Mouse (Mus musculus): ENCODE results near the gene Snx32. TPM values are rescaled to one million over a fixed set of nuclear protein-coding genes. Genes with fewer than 3 reads are reported as not detected.

Gene Snx32
- polyA plus RNA-seq, 1 experiment from 2014 or later, result 8.6 TPM

Other genes with a start within 250 kb of the Snx32 start
- gene Pacs1, start 237.4 kb downstream of the Snx32 start, polyA plus RNA-seq (2014; fragmentation: Nextera tagmentation; extraction: Ambion mirVana), result 29.3 and 34.2 TPM in 2 replicates
- 405 and 414 TPM in 2 replicates for gene Sf3b2, start 215.1 kb downstream of the Snx32 start, polyA plus RNA-seq (2014; fragmentation: Nextera tagmentation; extraction: Ambion mirVana)
- gene Gal3st3, start 212.2 kb downstream of the Snx32 start, polyA plus RNA-seq (2014; fragmentation: Nextera tagmentation; extraction: Ambion mirVana), result 8.6 and 8.8 TPM in 2 replicates
- gene Catsper1, start 174.8 kb downstream of the Snx32 start, polyA plus RNA-seq (2014; fragmentation: Nextera tagmentation; extraction: Ambion mirVana), result not detected in 2 replicates
- 0.64 and 1.2 TPM in 2 replicates for gene Cst6, start 161.0 kb downstream of the Snx32 start, polyA plus RNA-seq (2014; fragmentation: Nextera tagmentation; extraction: Ambion mirVana)
- gene Eif1ad, start 143.8 kb downstream of the Snx32 start, polyA plus RNA-seq (2014; fragmentation: Nextera tagmentation; extraction: Ambion mirVana), result 78.9 and 89.3 TPM in 2 replicates
- 522 and 532 TPM in 2 replicates for gene Banf1, start 143.4 kb downstream of the Snx32 start, polyA plus RNA-seq (2014; fragmentation: Nextera tagmentation; extraction: Ambion mirVana)
- 87.1 and 92.5 TPM in 2 replicates for gene Sart1, start 121.8 kb downstream of the Snx32 start, polyA plus RNA-seq (2014; fragmentation: Nextera tagmentation; extraction: Ambion mirVana)
- not detected in 2 replicates for gene Tsga10ip, start 108.0 kb downstream of the Snx32 start, polyA plus RNA-seq (2014; fragmentation: Nextera tagmentation; extraction: Ambion mirVana)
- gene Drap1, start 85.6 kb downstream of the Snx32 start, polyA plus RNA-seq (2014; fragmentation: Nextera tagmentation; extraction: Ambion mirVana), result 216 and 243 TPM in 2 replicates
- 43.8 and 47.7 TPM in 2 replicates for gene AI837181, start 85.4 kb downstream of the Snx32 start, polyA plus RNA-seq (2014; fragmentation: Nextera tagmentation; extraction: Ambion mirVana)
- gene Fosl1, start 63.0 kb downstream of the Snx32 start, polyA plus RNA-seq (2014; fragmentation: Nextera tagmentation; extraction: Ambion mirVana), result not detected in 2 replicates
- gene Ccdc85b, start 52.6 kb downstream of the Snx32 start, polyA plus RNA-seq (2014; fragmentation: Nextera tagmentation; extraction: Ambion mirVana), result 7.9 and 9.2 TPM in 2 replicates
- 113 and 116 TPM in 2 replicates for gene Fibp, start 49.9 kb downstream of the Snx32 start, polyA plus RNA-seq (2014; fragmentation: Nextera tagmentation; extraction: Ambion mirVana)
- 0.72 and 1.0 TPM in 2 replicates for gene Ctsw, start 42.0 kb downstream of the Snx32 start, polyA plus RNA-seq (2014; fragmentation: Nextera tagmentation; extraction: Ambion mirVana)
- gene Efemp2, start 36.6 kb downstream of the Snx32 start, polyA plus RNA-seq (2014; fragmentation: Nextera tagmentation; extraction: Ambion mirVana), result 100 and 105 TPM in 2 replicates
- 37.0 and 39.7 TPM in 2 replicates for gene Mus81, start 22.1 kb downstream of the Snx32 start, polyA plus RNA-seq (2014; fragmentation: Nextera tagmentation; extraction: Ambion mirVana)
- gene Cfl1, start 20.1 kb downstream of the Snx32 start, polyA plus RNA-seq (2014; fragmentation: Nextera tagmentation; extraction: Ambion mirVana), result 3,315 and 3,495 TPM in 2 replicates
- 0.35 TPM in 1 of 2 replicates, not detected in the other for gene 1700020D05Rik, start 6.8 kb downstream of the Snx32 start, polyA plus RNA-seq (2014; fragmentation: Nextera tagmentation; extraction: Ambion mirVana)
- 0.74 and 0.79 TPM in 2 replicates for gene Ovol1, start 50.1 kb upstream of the Snx32 start, polyA plus RNA-seq (2014; fragmentation: Nextera tagmentation; extraction: Ambion mirVana)
- 1.2 and 1.4 TPM in 2 replicates for gene Ap5b1, start 57.5 kb upstream of the Snx32 start, polyA plus RNA-seq (2014; fragmentation: Nextera tagmentation; extraction: Ambion mirVana)
- 173 and 185 TPM in 2 replicates for gene Rnaseh2c, start 91.3 kb upstream of the Snx32 start, polyA plus RNA-seq (2014; fragmentation: Nextera tagmentation; extraction: Ambion mirVana)
- 33.6 and 36.6 TPM in 2 replicates for gene Kat5, start 99.7 kb upstream of the Snx32 start, polyA plus RNA-seq (2014; fragmentation: Nextera tagmentation; extraction: Ambion mirVana)
- gene Rela, start 126.9 kb upstream of the Snx32 start, polyA plus RNA-seq (2014; fragmentation: Nextera tagmentation; extraction: Ambion mirVana), result 40.9 and 41.4 TPM in 2 replicates
- 19.0 and 19.4 TPM in 2 replicates for gene Sipa1, start 153.2 kb upstream of the Snx32 start, polyA plus RNA-seq (2014; fragmentation: Nextera tagmentation; extraction: Ambion mirVana)
- 14.9 and 17.4 TPM in 2 replicates for gene Map3k11, start 178.2 kb upstream of the Snx32 start, polyA plus RNA-seq (2014; fragmentation: Nextera tagmentation; extraction: Ambion mirVana)
- 29.1 and 32.2 TPM in 2 replicates for gene Pcnx3, start 178.4 kb upstream of the Snx32 start, polyA plus RNA-seq (2014; fragmentation: Nextera tagmentation; extraction: Ambion mirVana)
- gene Kcnk7, start 193.8 kb upstream of the Snx32 start, polyA plus RNA-seq (2014; fragmentation: Nextera tagmentation; extraction: Ambion mirVana), result not detected in 2 replicates
- gene Ehbp1l1, start 215.8 kb upstream of the Snx32 start, polyA plus RNA-seq (2014; fragmentation: Nextera tagmentation; extraction: Ambion mirVana), result 5.8 and 6.1 TPM in 2 replicates
- gene Fam89b, start 219.1 kb upstream of the Snx32 start, polyA plus RNA-seq (2014; fragmentation: Nextera tagmentation; extraction: Ambion mirVana), result 147 and 152 TPM in 2 replicates
- 3.0 and 9.7 TPM in 2 replicates for gene Ltbp3, start 230.4 kb upstream of the Snx32 start, polyA plus RNA-seq (2014; fragmentation: Nextera tagmentation; extraction: Ambion mirVana)

Data from limb, embryonic 11.5 days (tissue).